Mouse (Mus musculus): ENCODE measurements around the gene Crygb.

Crygb gene

DNA sequence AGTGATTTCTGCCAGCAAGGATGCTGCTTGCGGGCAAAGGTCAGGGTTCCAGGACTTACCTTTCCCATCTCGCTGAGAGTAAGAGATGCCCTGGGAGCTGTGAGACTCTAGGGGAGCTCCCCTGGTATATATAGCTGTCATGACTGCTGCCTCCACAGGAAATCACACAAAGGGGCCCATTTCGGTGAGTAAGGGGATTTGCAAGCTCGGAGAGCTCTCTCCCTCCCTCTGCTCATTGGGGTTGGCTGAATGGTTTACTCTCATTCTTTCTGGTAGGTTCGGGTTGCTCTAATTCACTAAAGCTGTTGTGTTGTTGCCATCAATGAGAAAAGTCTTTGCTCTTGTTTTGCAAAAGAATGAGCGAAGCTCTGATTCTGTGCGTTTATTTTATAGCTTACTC is at the start of gene Crygb:
Crygb (minus strand) TSS at position 101 of the 400 bp plus-strand sequence.
- DNase-seq = no peak

GRCm38 (mm10) chr1:65131671-65132070 is 49.6 kb upstream of the Crygb start:
- no peak for DNase-seq

DNA sequence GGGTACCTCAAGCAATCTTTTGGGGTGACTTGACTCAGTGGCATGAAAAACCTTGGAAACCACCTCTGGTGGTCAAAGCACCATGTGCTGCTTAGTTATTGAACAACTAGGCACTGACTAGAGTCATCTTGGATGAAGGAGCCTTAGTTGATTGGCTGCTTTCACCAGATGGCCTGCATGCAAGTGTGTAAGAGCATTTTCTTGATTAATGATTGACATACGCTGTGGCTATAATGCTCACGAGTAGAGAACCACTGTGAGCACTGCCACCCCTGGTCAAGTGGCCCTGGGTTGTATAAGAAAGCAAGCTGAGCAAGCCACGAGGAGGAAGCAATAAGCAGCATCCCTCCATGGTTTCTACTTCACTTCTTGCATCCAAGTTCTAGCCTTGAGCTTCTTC is 48.1 kb upstream of the Crygb start:
- DNase-seq = no peak

DNA sequence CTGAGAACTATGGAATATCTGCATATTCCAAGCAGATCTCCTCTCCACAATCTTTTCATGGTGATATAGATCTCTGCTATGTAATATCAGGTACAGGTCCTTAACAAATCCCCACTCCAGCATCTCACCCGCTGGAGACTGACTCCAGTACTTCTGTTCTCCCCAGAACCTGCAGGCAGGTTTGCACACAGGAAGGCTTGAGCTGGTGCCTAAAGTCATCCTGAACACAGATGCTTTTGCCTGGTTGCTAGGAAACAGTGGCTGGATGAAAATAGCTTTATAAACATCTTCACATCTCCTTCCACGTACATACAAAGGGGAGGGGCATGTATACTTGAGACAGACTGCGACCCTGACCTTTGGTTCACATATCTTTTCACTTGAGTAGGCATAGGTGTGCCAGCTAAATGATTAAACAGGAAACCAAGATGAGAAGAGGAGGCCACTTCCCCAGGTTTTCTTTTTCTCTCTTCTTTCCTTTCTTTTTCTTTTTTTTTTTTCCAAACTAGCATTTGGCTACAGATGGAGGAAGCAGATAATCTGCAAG is 47.6 kb upstream of the Crygb start:
- no peak for DNase-seq

DNA sequence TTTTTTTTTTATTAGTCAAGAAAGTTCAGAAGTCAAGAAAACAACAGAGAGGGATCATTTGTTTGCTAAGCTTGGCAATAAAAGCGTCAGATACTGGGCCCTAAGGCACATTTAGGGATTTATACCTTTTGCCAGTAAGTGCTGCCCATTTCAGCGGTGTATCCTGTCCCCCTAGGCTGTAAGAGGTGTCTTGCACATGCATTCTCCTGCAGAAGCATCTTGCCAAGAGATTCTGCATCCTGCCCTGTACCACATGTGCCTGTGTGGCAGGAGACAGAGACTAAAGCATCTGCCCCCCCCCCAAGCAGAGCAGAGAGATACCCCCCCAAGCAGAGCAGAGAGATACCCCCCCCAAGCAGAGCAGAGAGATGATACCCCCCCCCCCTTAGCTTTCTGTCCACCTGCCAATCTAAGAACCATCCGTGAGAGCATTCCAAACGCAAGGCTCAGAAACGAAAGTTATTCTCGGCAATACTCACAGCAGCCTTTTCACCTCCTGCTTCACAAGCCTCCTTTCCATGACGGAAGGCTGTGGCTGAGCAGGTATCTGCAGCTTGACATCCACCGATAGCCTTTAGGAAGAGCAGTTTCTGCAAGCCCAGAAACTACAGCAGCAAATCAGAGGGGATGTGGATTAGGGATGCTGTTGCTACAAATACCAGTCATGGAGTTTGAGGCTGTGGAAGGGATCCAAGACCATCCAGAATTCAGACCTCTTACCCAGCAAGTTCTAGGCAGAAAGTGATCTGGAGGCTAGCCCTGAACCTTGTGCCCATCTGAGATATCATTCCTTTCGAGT is 40.7 kb upstream of the Crygb start, which contains the start of gene D630023F18Rik:
D630023F18Rik (minus strand) TSS at position 641 of the 799 bp plus-strand sequence.
- DNase-seq = no peak

GRCm38 (mm10) chr1:65119438-65119837 is 37.4 kb upstream of the Crygb start, which contains the start of gene Gm28845:
Gm28845 (minus strand) TSS chr1:65119558.
- no peak for DNase-seq

- no peak for DNase-seq
These were observed 36.2 kb upstream of the Crygb start for GRCm38 (mm10) chr1:65118150-65118913.

DNA sequence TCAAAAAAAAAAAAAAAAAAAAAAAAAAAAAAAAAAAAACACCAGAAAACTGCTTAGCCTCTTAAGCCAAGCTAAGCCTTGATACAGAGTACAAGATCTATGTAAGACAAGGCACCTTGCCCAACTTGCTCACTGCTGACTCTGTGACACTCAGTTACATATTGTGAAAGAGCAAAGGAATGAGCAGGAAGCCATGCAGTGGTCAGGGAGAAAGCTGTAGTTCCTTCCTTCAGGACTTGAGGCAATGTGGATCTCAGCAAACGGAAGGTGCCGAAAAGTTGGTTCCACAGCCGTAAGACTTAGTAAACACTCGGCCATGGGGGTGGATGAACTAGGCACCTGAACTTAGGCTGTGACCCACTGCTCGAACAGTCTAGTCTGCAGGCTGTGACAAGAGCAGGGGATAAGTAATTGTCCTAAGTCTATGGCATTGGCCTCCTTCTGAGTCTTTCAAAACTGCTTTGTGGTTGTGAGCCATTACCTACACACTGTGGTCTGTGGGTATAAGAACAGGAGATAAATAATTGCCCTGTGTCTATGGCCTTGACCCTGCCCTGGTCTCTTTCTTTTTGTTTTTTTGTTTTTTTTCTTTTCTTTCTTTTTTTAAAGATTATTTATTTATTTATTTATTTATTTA is 31.6 kb upstream of the Crygb start:
- no peak for DNase-seq

- DNase-seq = no peak
These were observed 30.7 kb upstream of the Crygb start for GRCm38 (mm10) chr1:65112807-65113196.

GRCm38 (mm10) chr1:65112031-65112806 is 30.1 kb upstream of the Crygb start:
- DNase-seq = peak; percentile 70

DNA sequence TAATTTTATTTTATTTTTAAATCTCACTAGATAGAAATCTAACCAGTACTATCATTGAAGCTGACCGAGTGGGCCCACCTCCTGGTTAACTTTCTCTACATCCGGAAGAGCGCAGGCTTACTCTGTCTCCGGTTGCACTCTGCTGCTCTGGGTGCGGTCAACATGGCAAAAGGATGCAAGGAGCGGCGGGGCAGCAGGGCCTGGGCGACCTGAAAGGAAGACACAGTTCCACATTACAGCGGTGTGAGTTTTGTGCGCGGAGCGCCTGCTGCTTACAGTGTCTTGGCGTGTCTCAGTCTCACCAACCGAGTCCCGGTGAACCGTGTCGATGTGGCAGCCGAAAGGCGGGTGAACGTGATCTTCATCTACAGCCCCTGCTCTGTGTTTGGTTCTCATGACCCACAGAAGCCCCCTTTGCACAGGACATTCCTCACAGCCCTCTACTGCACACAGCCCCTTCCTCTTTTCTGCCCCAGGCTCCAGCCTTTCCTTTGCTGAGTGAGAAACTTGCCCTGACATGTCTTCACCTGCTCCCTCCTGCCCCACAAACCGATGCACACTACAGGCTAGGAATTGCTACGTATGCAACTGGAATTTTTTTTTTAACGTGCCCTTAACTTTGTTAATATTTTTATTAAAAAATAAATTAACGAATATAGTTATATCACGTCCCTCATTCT is 27.8 kb upstream of the Crygb start:
- no peak for DNase-seq

- DNase-seq = no peak
These were observed 27.1 kb upstream of the Crygb start for GRCm38 (mm10) chr1:65109196-65109595.

GRCm38 (mm10) chr1:65107654-65108279 is 25.7 kb upstream of the Crygb start:
- DNase-seq = no peak

DNA sequence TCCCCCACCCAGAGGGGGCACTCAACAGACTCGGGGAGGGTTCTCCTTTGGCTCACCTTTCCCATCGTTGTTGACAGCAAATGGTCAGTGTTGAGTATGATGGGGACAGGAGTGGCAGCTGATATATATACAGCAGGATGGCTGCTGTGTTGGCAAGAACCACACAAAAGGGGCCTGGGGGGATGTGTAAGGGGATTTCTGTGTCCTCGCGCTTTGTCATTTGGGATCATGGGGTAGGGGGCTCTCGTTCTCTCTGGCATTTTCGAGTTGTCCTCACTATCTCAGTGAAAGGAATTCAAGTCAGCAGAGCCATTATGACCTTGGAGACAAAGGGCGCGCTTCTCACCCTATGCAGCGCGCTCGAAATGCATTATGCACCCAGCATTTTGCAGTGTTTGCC is 21.2 kb upstream of the Crygb start, which contains the start of gene Cryga:
Cryga (minus strand) TSS at position 101 of the 400 bp plus-strand sequence.
- no peak for DNase-seq

DNA sequence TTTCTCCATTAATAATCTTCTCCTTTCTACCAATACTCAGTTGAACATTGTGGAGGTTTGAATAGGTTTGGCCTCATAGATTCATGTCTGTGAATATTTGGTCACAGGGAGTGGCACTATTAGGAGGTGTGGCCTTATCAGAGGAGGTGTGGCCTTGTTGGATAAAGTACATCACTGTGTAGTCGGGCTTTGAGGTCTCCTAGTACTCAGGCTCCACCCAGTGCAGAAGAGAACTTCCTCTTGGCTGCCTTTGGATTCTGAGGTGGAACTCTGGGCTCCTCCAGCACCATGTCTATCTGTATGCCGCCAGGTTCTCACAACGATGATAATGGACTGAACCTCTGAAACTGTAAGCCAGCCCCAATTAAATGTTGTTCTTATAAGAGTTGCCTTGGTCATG is 14.9 kb upstream of the Crygb start:
- DNase-seq = no peak

DNA sequence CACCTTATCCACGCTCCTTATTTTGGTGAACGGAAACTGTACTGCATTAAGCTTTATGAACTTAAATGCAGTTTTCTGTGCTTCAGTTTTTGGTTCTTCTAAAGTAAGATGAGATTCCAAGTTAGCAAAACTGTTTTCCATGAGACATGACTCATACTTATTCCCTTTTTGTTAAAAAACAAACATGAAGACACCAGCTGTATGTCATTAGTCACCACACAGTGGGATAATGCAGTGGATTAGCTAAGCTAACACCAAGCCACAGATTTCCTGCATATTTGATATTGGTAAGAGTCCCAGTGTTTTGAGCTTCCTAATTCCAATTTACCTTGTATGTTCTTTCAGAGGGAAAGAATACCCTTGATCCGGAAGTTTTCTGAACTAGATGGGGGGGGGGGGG is 9.5 kb upstream of the Crygb start:
- no peak for DNase-seq

- no peak for DNase-seq
These were observed 8.3 kb upstream of the Crygb start for GRCm38 (mm10) chr1:65090370-65090769.

DNA sequence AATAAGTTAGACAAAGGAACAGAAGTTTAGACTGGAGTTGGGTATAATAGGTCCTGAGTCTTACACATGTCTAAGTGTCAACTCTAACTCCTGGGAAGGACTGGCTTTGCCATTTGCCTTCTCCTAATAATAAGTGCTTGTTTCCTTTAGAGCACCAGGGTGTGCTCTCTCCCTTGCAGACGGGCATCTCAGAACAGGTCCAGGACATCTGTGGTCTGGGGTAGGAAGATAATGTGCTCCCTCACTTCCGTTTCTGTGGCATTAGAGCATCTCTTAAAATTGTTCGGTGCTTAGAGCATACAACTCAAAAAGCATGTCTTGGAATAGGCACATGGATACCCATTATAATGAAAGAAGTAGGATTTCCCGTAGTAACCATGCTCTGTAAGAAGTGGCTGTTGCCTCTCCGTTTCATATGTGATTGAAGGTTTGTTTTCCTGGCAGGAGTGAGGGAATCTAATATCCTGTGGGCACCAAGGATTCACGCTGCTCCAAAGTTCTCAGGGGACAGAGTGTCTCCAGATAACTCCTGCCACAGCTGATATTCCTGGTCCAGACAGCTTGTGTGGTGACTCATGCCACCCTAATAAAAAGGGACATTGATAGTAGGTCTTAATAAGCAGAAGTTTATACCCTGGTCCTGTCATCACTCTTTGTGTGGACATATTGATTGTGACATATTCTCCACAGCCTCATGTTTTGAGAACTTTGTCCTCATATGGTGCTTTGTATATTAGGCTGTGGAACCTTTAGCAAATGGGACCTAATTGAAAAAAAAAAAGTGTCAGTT is 6.7 kb upstream of the Crygb start:
- no peak for DNase-seq

DNA sequence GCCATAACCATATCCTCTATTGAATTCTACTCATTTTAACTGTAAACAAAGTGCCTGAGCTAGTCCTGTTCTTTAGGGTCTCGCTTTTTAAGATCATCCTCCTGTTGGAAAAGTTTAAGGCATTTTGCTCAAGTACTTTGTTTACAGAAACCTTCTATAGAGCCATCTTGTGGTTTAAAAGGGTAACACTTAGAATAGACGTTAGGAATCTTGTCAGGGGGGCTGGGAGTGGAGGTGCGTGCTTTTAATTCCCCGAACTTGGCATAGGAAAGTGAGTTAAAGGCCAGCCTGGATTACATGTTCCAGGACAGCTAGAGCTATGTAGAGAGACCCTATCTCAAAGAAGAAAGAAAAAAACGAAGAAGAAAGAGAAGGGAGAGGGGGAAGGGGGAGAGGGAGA is 6.5 kb downstream of the Crygb start:
- no peak for DNase-seq

DNA sequence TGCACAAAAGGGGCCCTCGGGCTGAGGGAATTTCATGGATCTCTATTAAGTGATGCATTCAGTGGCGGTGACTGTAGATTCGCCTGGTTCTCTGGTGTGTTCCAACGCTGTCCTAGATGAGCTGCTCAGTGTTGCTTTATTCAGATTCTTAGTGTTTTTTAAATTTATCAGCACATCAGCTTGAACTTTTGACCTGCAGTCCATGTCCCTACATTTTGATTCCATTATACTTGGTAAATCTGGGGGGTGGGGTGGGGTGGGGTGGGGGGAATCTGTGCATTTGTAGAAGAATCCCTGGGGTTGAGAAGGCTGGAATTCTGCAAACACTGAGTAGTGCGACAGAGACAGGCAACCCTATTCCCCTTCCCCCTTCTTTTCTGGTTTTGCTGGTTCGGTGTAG is 8.5 kb downstream of the Crygb start, which contains the start of gene Crygc:
Crygc (minus strand) TSS at position 101 of the 400 bp plus-strand sequence.
- no peak for DNase-seq
